Mouse (Mus musculus): ENCODE results near the gene Srebf2.

Srebf2 gene

GRCm38 (mm10) chr15:82207105-82207459, 60.1 kb downstream of the Srebf2 start:
- DNase-seq (ENCODE audit: extremely low spot score) = no peak

DNA sequence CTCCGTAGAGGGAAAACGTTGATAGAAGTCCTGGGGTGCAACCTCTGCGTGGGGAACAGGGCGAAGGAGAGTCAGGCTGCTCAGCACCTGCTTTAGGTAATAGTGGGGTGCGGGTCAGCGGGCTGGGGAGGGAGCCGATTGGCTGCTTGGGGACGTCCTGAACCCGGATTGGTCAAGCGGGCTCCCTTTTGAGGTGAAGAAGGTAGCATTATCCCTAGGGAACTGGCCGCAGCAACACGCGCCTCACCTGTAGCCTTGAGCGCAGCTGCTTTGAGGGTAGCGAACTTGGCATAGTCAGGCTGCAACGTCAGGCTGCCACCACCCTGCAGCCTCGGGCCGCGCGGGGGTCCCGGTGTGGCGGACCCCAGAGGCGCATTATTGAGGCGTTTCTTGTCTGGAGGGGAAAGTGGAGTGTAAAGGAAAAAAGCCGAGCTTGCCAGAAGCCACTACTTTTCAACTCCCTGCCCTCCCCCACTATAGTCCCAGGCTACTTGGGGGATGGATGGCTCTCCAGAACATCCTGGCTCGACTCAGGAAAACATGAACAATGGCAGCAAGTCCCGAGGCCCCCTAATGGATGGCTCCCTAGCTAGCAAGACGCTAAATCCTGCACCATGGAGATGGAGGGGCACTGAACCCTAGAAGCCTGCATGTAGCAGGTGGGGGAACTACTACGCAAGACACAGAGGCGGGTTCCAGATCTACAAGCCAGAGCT, 60.7 kb downstream of the Srebf2 start:
- DNase-seq (ENCODE audit: extremely low spot score) = no peak

DNA sequence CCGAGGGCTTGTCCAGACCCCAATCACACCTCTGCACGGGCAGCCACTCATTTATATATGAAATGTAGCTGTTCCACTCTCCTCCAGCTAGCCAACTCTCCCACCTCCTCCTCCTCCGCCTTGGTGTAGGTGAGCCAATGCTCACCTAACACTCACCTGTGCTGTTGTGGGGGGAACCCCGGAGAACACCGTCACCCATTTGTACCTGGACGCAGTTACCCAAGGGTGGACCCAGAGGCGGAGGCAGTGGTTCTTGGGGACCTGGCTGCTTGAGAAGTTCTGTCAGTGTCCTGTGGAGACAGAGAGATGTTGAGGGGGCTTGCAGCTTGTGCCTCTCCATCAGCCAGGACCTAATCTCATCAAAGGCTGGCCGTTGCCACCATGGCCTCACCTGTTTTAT, 61.3 kb downstream of the Srebf2 start:
- no peak for DNase-seq (ENCODE audit: extremely low spot score)

DNA sequence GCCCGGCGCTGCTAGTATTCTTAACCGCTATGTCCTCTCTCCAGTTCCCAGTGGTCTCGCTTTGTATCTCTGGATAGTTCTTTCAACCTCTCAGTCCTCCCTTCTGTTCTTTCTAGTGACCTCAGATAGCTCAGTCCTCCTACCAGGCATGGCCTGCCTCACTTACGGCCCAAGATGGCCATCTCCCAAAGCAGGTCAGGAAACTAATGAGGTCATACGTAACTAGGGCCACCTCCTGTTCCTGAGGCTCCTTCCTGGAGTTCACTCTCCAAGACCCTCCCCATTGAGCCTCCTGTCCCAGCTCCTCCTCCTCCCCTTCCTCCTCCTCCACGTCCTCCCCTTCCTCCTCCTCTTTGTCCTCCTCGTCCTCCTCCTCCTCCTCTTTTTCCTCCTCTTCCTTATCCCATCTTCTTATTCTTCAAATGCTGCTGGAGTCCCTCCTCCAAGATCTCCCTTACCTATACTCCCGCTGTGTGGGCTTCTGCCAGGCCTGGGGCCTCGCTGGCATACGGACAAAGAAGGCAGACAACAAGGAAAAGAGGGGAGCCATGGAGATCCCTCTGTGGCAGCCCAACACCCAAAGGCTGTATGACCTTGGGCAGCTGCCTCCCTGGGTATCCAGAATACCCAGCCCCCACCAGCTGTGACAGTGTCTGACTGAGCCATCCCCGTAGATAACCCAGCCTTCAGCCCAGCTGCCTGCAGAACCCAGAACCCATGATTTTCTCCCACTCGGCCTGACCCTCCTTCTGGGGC, 62.5 kb downstream of the Srebf2 start:
- no peak for DNase-seq (ENCODE audit: extremely low spot score)

GRCm38 (mm10) chr15:82210801-82211200, 63.8 kb downstream of the Srebf2 start:
- DNase-seq (ENCODE audit: extremely low spot score) = no peak

- no peak for DNase-seq (ENCODE audit: extremely low spot score)
These were observed 64.3 kb downstream of the Srebf2 start for GRCm38 (mm10) chr15:82211281-82211680.

GRCm38 (mm10) chr15:82211911-82212751, 65.2 kb downstream of the Srebf2 start:
- DNase-seq (ENCODE audit: extremely low spot score) = peak; percentile 50

GRCm38 (mm10) chr15:82212752-82213063, 65.7 kb downstream of the Srebf2 start, which contains the start of gene Shisa8:
TSS of gene Shisa8 (minus strand) at chr15:82212815.
- no peak for DNase-seq (ENCODE audit: extremely low spot score)

DNA sequence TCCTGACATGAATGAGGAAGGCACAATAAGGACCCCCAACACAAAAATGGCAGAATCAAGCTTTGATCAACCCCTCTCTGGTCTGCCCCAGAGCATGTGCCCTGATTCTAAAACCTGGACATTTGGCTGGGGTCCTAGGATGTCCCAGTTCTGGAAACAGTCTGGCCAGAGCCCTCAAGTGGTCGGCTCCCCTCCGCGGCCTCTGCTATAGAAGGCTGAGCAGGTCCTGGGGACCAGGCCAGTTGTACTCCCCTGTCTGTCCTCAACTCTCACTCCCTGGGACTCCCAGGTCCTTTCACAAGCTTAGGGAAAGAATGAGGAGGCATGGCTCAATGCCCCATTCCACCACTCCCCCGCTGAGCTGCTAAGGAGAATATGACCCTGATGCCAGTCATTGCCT, 66.2 kb downstream of the Srebf2 start:
- DNase-seq (ENCODE audit: extremely low spot score) = no peak

- no peak for DNase-seq (ENCODE audit: extremely low spot score)
These were observed 68.5 kb downstream of the Srebf2 start for GRCm38 (mm10) chr15:82215332-82216046.

GRCm38 (mm10) chr15:82216142-82216827, 69.3 kb downstream of the Srebf2 start:
- no peak for DNase-seq (ENCODE audit: extremely low spot score)

GRCm38 (mm10) chr15:82217039-82217438, 70.1 kb downstream of the Srebf2 start:
- no peak for DNase-seq (ENCODE audit: extremely low spot score)

DNA sequence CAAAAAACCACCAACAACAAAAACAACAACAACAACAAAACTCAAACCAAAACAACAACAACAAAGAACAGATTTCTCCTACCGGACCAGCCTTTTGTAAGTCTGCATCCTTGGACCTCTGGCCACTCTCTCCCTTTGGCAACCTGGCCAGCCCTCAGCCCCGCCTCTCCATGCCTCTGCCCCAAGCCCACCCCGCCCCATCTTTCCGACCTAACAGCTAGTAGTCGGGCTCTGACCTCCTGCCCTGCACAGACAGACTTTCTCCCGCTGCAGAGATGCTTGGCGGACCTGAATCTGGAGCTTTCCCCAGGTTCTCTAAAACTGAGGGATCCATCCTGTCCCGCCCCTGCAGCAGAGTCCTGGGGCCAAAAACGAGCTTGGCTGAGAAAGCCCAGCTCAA, 71.0 kb downstream of the Srebf2 start:
- no peak for DNase-seq (ENCODE audit: extremely low spot score)

- no peak for DNase-seq (ENCODE audit: extremely low spot score)
These were observed 72.0 kb downstream of the Srebf2 start for GRCm38 (mm10) chr15:82218778-82219666.

DNA sequence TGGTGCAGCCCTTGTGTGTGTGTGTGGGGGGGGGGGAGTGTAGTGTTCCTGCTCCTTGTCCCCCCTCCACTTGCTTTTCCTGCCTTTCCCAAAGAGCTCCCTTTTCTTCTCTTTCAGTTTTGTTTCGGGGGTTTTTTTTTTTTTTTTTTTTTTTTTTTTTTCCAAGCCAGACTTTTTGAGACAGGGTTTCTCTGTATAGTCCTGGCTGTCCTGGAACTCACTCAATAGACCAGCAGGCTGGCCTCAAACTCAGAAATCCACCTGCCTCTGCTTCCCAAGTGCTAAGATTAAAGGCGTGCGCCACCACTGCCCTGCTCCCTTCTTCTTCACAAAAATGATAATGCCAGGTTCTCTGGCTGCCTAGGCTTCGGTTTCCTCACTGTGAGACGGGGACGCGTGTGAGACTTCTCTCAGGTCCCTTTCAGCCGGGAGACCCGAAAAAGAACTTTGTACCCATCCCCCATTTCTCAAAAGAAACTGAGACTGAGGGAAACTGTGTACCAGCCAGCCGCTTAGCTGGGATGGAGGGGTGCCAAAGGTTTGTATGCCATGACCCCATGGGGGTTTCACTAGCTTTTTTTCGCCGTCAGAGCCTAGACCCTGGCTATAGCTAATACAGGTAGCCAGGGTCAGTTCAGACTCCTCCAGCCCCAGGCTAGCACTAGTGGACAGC, 73.2 kb downstream of the Srebf2 start:
- DNase-seq (ENCODE audit: extremely low spot score) = no peak

GRCm38 (mm10) chr15:82221104-82221860, 74.3 kb downstream of the Srebf2 start:
- no peak for DNase-seq (ENCODE audit: extremely low spot score)

DNA sequence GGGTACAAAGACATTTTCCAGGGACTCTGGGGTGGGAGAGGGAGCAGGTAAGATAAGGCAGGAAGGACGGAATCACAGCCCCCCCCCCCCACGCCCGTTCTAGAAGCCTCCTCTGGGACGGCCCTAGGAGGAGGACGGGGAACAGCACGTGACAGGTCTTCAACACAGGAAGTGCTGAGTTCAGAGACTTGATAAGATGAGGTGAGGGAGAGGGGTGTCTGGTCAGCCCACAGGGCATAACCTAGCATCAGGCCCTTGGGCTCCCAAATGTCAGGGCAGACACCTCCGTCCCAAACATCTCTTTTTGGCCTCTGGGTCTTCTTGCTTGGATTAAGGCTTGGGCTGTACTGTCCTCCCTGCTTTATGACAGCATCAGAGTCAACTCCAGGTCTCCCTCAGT, 76.3 kb downstream of the Srebf2 start:
- DNase-seq (ENCODE audit: extremely low spot score) = no peak

DNA sequence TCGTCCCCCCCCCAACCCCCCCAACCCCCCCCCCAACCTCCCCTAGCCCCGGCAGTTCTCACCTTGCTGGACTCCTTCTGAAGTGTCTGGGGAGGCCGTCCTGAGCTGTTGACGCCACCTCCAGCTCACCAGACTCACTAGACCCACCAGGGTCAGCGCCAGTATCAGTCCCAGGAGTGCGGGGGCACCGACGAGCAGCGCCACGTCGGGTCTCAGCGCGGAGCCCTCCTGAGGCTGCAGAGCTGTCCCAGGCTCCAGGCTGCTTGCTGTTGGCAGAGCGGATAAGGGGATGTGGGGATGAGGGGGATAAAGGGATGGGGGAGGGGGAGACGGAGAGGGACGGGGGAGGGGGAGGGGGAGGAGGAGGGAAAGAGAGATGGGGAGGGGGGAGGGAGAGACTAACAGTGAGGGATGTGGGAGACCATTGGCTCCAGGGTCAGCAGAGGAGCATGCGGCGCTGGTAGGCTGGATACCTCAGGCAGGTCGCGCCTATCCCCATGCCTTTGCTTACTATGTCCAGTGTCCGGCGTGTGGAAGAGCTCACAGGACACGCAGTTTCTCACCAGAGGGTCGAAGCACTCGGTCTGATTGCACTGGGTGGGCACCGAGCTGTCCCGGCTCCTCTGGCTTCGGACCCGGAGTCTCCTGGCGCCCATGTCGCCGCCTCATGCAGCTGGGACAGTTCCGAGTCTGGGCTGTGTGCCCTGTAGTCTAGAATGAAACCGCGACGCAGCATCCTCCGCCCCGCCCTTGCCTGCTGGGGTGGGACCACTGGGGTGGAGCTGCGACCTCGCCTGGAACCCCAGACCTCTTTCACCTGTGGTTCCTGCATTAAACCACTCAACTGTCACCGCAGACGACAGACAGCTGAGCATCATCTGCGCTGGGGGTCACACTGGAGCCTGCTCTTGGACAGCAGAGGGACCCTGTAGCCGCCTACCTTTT, 76.9 kb downstream of the Srebf2 start, which contains the start of gene Tnfrsf13c:
Tnfrsf13c (minus strand) TSS at position 713 of the 945 bp plus-strand sequence.
- DNase-seq (ENCODE audit: extremely low spot score) = no peak
